Mouse (Mus musculus) right cerebral cortex, adult 2 months (tissue): ENCODE measurements around the gene Csde1.

Experiments used
- DNase-seq, 2 experiments: peaks; one replicate each; pipeline ENCODE4 v3.0.0; 2021 to 2022; ENCODE audit warnings: low spot score in 2 of 2

Gene Csde1

GRCm38 (mm10) chr3:103058207-103059157 is 38.3 kb downstream of the Csde1 start, which contains the start of gene Nras:
Gene Nras, plus strand, starts transcription at chr3:103058285.
- DNase-seq: peak; percentile 93

- DNase-seq: no peak
These were observed 46.7 kb downstream of the Csde1 start for GRCm38 (mm10) chr3:103066927-103067326.

- no peak for DNase-seq
These were observed 48.7 kb downstream of the Csde1 start for GRCm38 (mm10) chr3:103068971-103069370.

GRCm38 (mm10) chr3:103073771-103074170 is 53.5 kb downstream of the Csde1 start, which contains the start of gene Ampd1:
Gene Ampd1, plus strand, starts transcription at chr3:103074014.
- no peak for DNase-seq

GRCm38 (mm10) chr3:103075871-103076270 is 55.6 kb downstream of the Csde1 start:
- DNase-seq: peak in 1 of 2 experiments; percentile 10

- no peak for DNase-seq
These were observed 56.2 kb downstream of the Csde1 start for GRCm38 (mm10) chr3:103076476-103076875.

- peak; percentile 17 to 20 for DNase-seq
These were observed 59.1 kb downstream of the Csde1 start for GRCm38 (mm10) chr3:103079301-103079700.

- DNase-seq: no peak
These were observed 60.8 kb downstream of the Csde1 start for GRCm38 (mm10) chr3:103081051-103081450.

GRCm38 (mm10) chr3:103081861-103082453 is 61.7 kb downstream of the Csde1 start:
- no peak for DNase-seq

- no peak for DNase-seq
These were observed 62.5 kb downstream of the Csde1 start for GRCm38 (mm10) chr3:103082761-103083160.

- no peak for DNase-seq
These were observed 65.8 kb downstream of the Csde1 start for GRCm38 (mm10) chr3:103085986-103086385.

- DNase-seq: no peak
These were observed 71.5 kb downstream of the Csde1 start for GRCm38 (mm10) chr3:103091753-103092152.

- DNase-seq: no peak
These were observed 78.4 kb downstream of the Csde1 start for GRCm38 (mm10) chr3:103098662-103099061.

GRCm38 (mm10) chr3:103099667-103100066 is 79.4 kb downstream of the Csde1 start:
- no peak for DNase-seq

GRCm38 (mm10) chr3:103100735-103101134 is 80.5 kb downstream of the Csde1 start:
- no peak for DNase-seq

- DNase-seq: no peak
These were observed 81.0 kb downstream of the Csde1 start for GRCm38 (mm10) chr3:103101194-103101593.

GRCm38 (mm10) chr3:103101909-103102308 is 81.7 kb downstream of the Csde1 start:
- DNase-seq: peak in 1 of 2 experiments; percentile 9

- DNase-seq: peak; percentile 65 to 70
These were observed 82.5 kb downstream of the Csde1 start, which contains the start of gene Dennd2c for GRCm38 (mm10) chr3:103102454-103103390. Gene Dennd2c, plus strand, starts transcription at chr3:103102604.
